Mouse (Mus musculus) spleen, adult 2 months (tissue): ENCODE data around the gene Tbxas1.

ENCODE experiments used
- CTCF ChIP-seq: fragments of 200-500 bp; IDR thresholded peaks from 2 replicates; pipeline ENCODE4 v1.5.1; 2011; ENCODE audit warnings: mild to moderate bottlenecking, inconsistent platforms; ENCODE audit not compliant: insufficient read depth, insufficient read length, insufficient replicate concordance; ENCODE audit errors: extremely low read depth
- POLR2A ChIP-seq: fragments of 200-500 bp; IDR thresholded peaks from 2 replicates; pipeline ENCODE4 v1.6.1; 2011; ENCODE audit warnings: low read depth, low read length, inconsistent platforms

DNA sequence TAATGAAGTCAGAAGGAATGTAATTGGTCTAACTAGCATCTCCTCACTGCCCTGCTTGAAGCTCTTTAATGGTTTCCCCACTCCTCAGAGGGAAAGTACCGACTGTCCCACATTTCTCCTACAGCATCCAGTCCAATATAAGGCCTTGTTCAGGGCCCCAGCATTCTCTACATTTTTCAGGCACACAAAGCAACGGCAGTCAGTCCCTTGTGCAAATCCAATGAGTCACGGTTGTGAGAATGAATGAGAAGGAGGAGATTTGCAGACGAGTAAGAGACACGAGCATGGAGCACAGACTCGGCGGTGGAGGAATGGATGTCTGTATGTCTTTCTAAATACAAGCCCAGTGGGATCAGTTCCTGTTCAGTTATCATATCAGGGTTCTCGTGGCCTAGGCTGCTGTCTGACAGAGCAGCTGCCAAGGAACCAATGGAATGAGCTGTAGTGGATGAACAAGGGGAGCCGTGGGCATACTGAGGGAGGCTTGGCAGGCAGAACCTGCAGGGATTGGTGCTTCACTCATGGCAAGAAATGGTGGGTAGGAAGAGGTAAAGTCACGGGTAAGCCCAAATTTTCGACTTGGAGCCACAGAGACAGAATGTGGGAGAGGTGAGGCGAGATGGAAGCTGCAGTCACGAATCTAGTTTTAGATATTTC, 38.3 kb downstream of the Tbxas1 start:
- TF ChIP-seq CTCF (no peak), POLR2A (no peak)
